15 mouse cellular contexts compared by ENCODE assay signal in the genomic region with DNA sequence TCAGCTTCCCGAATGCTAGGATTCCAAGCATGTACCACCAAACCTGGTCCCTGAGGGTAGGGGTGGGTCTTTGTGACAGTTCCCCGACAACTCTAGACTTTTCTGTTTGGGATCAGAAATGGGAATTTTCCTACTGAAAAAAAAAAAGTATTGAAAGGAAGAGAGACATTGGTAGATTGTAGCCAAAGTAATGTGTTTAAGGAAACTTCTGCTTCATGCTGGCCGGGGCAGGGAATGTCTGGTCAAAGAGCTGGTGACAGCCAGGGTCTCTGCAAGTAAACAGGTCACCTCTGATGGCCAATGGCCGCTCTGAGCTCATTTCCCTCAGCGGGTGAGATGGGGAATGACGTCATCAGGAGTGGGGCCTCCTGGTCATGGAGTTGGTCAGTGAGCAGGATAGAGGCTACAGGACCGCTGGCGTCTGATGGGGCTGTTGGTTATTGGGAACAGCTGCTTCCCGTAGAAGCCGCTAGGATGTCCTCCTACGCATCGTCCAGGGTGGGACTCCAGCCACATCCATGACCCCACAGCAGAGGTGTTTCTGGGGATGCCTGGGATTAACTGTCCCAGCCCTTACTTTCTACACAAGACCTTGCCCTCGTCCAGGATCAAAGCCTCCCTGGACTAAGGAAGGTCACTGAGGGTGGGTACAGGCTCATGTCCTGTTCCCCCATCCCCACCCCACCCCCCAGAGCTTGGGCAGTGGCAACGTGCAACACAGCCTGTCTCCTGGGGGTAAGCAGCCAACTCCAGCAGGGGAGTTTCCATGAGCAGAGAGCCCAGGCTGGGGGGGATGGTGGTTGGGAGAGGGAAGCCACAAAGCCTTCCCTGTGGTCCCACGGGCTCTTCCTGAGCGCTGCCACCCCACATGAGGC. TPM values are rescaled to one million over a fixed set of nuclear protein-coding genes. Genes with fewer than 3 reads are reported as not detected.
DNase-seq lines count a peak whose midpoint lies in the region; ATAC-seq lines count a peak whose summit lies in the region.
"Had no signal": no experiment of that assay in that cellular context is flagged by ENCODE, and none has a peak within 500 bp of the region (broad histone marks: within the 10 kb centered on the region; RNA-seq: fewer than 3 reads in every experiment).

No protein-coding gene starts in this region.

- intact Hi-C loops in heart, postnatal 10 days (cut with DNase I): no loop called here

- H3K4me2 ChIP-seq in hindbrain, embryonic 12.5 days (replicated peaks): no peak overlapping the region
- H3K4me2 ChIP-seq: intestine, embryonic 15.5 days had no signal

- no peaks in the 10 kb centered on the region for H3K27me3 ChIP-seq in hindbrain, embryonic 10.5 days (ENCODE audit: insufficient read depth, poor library complexity, severe bottlenecking)
- H3K27me3 ChIP-seq in hindbrain, embryonic 12.5 days: no peaks in the 10 kb centered on the region
- H3K27me3 ChIP-seq: intestine, embryonic 15.5 days had no signal

- DNase-seq in hindbrain, embryonic 10.5 days (ENCODE audit: low spot score): no peak
- DNase-seq in testis, postnatal 14 days (ENCODE audit: low spot score): peak; percentile 44
- no peak for DNase-seq in testis, postnatal 10 days (ENCODE audit: low spot score)
- DNase-seq in heart, postnatal 10 days: peak; percentile 69
- peak; percentile 19 to 42 for DNase-seq in lung, postnatal 4 days
- no peak for DNase-seq in spleen, adult 12 weeks (ENCODE audit: low spot score)
- DNase-seq in retina, embryonic 14.5 days (ENCODE audit: low spot score): no peak
- DNase-seq: adrenal gland, postnatal 14 days; forebrain, postnatal 0 days had no signal

- 0 out of 2 replicates have a peak overlapping the region, but pooled peaks have one; percentile 16 for H3K27ac ChIP-seq in hindbrain, embryonic 10.5 days
- H3K27ac ChIP-seq in hindbrain, embryonic 12.5 days: no peak overlapping the region
- H3K27ac ChIP-seq: intestine, embryonic 15.5 days; macrophage had no signal

- peaks cover 20% of the 10 kb centered on the region for H3K4me1 ChIP-seq in hindbrain, embryonic 10.5 days (replicated peaks)
- no peaks in the 10 kb centered on the region for H3K4me1 ChIP-seq in hindbrain, embryonic 12.5 days

- no peak overlapping the region for H3K4me3 ChIP-seq in hindbrain, embryonic 10.5 days
- H3K4me3 ChIP-seq in hindbrain, embryonic 12.5 days: no peak overlapping the region
- H3K4me3 ChIP-seq: intestine, embryonic 15.5 days had no signal

- H3K9me3 ChIP-seq in hindbrain, embryonic 10.5 days: no peaks in the 10 kb centered on the region
- no peaks in the 10 kb centered on the region for H3K9me3 ChIP-seq in hindbrain, embryonic 12.5 days (replicated peaks)
- H3K9me3 ChIP-seq: G1E; intestine, embryonic 15.5 days had no signal

- H3K36me3 ChIP-seq in hindbrain, embryonic 10.5 days: no peaks in the 10 kb centered on the region
- H3K36me3 ChIP-seq in hindbrain, embryonic 12.5 days: no peaks in the 10 kb centered on the region
- H3K36me3 ChIP-seq: G1E; intestine, embryonic 15.5 days had no signal

- H3K9ac ChIP-seq in hindbrain, embryonic 12.5 days: no peak overlapping the region
- H3K9ac ChIP-seq: forebrain, postnatal 0 days; intestine, embryonic 15.5 days had no signal

- ATAC-seq in hindbrain, embryonic 12.5 days (ENCODE audit: low FRiP score): no peak
- ATAC-seq: forebrain, postnatal 0 days; intestine, embryonic 15.5 days; midbrain, embryonic 16.5 days had no signal

- WGBS in hindbrain, embryonic 10.5 days: 80% methylated on average over 16 of the region's 16 CpGs
- WGBS in hindbrain, embryonic 12.5 days: 78% methylated on average over 16 of the region's 16 CpGs

RNA-seq across cellular contexts. Expression of gene Cilp, which starts 17.2 kb away (rescaled TPM):
- polyA plus RNA-seq in hindbrain, embryonic 10.5 days (2016; fragmentation: Nextera tagmentation; extraction: Ambion mirVana): 0.25 TPM in 1 of 2 replicates, not detected in the other
- polyA plus RNA-seq in hindbrain, embryonic 12.5 days (2016; fragmentation: Nextera tagmentation; extraction: Ambion mirVana): 0.41 and 0.73 TPM in 2 replicates
- total RNA-seq in heart, postnatal 10 days (2021): 1 to 10 TPM; 5.4 to 6.6 TPM
- total RNA-seq: hematopoietic stem cell, adult 5-6 weeks had no signal
- polyA plus RNA-seq: G1E, macrophage had no signal

RNA-seq across cellular contexts. Expression of gene Clpx, which starts 46.3 kb away (rescaled TPM):
- polyA plus RNA-seq in hindbrain, embryonic 10.5 days (2016; fragmentation: Nextera tagmentation; extraction: Ambion mirVana): 35.3 and 42.1 TPM in 2 replicates
- 47.4 and 54.7 TPM in 2 replicates for polyA plus RNA-seq in hindbrain, embryonic 12.5 days (2016; fragmentation: Nextera tagmentation; extraction: Ambion mirVana)
- total RNA-seq in heart, postnatal 10 days (2021): 10 to 100 TPM; 76.3 to 83.4 TPM

RNA-seq across cellular contexts. Expression of gene Parp16, which starts 52.6 kb away (rescaled TPM):
- polyA plus RNA-seq in hindbrain, embryonic 10.5 days (2016; fragmentation: Nextera tagmentation; extraction: Ambion mirVana): 7.7 and 8.0 TPM in 2 replicates
- 5.8 and 6.4 TPM in 2 replicates for polyA plus RNA-seq in hindbrain, embryonic 12.5 days (2016; fragmentation: Nextera tagmentation; extraction: Ambion mirVana)
- 1 to 10 TPM; 5.1 to 5.9 TPM for total RNA-seq in heart, postnatal 10 days (2021)

Comparison
In these comparisons a context has a peak if more than half of its experiments do, and no peak if none do; other contexts are left out.
1. DNase-seq: peak in testis, postnatal 14 days (single experiment), heart, postnatal 10 days (2 of 2) and lung, postnatal 4 days (2 of 2); none in hindbrain, embryonic 10.5 days (single experiment), testis, postnatal 10 days (single experiment), spleen, adult 12 weeks (single experiment) and retina, embryonic 14.5 days (single experiment).